Mouse (Mus musculus) megakaryocyte, embryonic 14.5 days (primary cell): ENCODE measurements around the gene Isoc2a. TPM values are rescaled to one million over a fixed set of nuclear protein-coding genes. Genes with fewer than 3 reads are reported as not detected.
A peak's percentile ranks its signal among the peaks of the same experiment; 100 is the strongest.

Experiments
- H3K27me3 ChIP-seq: replicated peaks from 2 replicates; pipeline ENCODE3; 2012; ENCODE audit warnings: inconsistent platforms
- H3K36me3 ChIP-seq: replicated peaks from 2 replicates; pipeline ENCODE3; 2012; ENCODE audit warnings: low read length, inconsistent platforms, mixed read lengths
- H3K4me1 ChIP-seq: 2 replicates; pipeline ENCODE4 v1.6.1; 2012; ENCODE audit warnings: inconsistent platforms
- H3K4me3 ChIP-seq: replicated peaks from 2 replicates; pipeline ENCODE3; 2012; ENCODE audit warnings: moderate library complexity, mild to moderate bottlenecking, inconsistent platforms
- H3K9me3 ChIP-seq: 2 replicates; pipeline ENCODE4 v1.6.1; 2012; ENCODE audit warnings: inconsistent platforms
- FLI1 ChIP-seq: IDR thresholded peaks from 2 replicates; pipeline ENCODE4 v1.6.1; 2012; ENCODE audit warnings: low read length, inconsistent platforms, mixed read lengths
- GATA1 ChIP-seq: IDR thresholded peaks from 3 replicates; pipeline ENCODE4 v1.6.1; 2012; ENCODE audit warnings: mixed read lengths, low read length, inconsistent platforms, borderline replicate concordance
- polyA plus RNA-seq: library from polyadenylated mRNA; stranded (reverse); fragments of >175 nt; gene quantifications from 2 replicates; pipeline ENCODE4 v1.2.3, GENCODE M21; 2012; ENCODE audit warnings: low replicate concordance; ENCODE audit not compliant: insufficient read depth

The Isoc2a gene
- polyA plus RNA-seq, 1 experiment: 17.1 TPM

DNA sequence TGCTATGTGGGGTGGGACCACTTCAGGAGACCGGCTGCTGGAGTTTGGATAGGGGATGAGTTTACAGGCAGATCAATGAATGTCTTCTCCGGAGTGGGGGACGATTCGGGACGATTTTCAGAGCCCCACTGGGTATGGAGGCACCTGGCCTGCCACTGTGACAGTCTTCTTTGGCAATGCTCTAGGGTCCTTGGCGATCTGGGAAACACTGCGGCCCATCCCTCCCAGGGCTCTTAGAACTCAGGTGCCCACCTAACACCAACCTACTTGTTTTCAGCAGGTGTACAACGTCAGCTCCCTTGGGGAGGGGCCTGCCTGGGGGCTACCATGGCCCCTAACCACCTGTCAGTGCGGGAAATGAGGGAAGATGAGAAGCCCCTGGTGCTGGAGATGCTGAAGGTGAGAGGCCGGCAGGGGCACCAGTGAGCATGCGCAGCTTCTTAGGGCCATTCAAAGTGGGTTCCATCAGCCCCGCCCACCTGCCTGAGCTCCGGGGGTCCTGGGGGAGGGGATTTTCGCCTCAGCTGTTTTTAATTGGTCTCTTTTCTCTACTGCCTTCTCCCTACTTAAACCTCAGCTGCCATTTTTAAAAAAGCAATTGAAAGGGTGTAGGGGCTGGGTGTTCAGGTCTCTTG lies 46.1 kb downstream of the Isoc2a start:
- peaks cover 36% of the 10 kb centered on the region for H3K36me3 ChIP-seq
- peaks cover 55% of the 10 kb centered on the region for H3K27me3 ChIP-seq
- H3K9me3 ChIP-seq: peaks cover 5% of the 10 kb centered on the region; the same call in 1 of the 2 replicates
- peak overlapping the region; percentile 88 for H3K4me3 ChIP-seq
- peaks cover 64% of the 10 kb centered on the region for H3K4me1 ChIP-seq
- TF ChIP-seq FLI1 (no peak), GATA1 (no peak)

DNA sequence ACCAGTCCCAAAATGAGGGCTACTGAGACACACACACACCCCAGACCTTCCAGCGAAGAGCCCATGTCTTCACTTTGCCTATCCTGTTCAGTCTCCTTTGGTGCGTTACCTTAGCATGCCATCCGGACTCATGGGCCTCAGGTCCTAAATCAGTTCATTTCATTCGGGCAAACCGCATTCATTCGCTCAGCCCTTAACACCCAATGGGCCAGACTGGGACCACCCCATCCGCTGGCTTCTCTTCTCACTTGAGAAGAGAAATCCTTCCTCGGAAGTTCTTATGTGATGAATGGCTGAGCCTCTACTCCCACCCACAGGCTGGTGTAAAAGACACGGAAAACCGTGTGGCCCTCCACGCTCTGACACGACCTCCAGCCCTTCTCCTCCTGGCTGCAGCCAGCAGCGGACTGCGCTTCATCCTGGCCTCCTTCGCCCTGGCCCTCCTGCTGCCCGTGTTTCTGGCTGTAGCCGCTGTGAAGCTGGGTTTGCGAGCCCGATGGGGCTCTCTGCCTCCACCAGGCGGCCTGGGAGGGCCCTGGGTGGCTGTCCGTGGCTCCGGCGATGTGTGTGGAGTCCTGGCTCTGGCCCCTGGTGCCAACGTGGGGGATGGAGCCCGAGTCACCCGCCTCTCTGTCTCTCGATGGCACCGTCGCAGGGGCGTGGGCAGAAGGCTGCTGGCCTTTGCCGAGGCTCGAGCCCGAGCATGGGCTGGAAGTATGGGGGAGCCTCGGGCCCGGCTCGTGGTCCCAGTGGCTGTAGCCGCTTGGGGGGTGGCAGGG lies 46.8 kb downstream of the Isoc2a start:
- Histone ChIP-seq H3K27me3 (peaks cover 58% of the 10 kb centered on the region), H3K4me3 (peak overlapping the region; percentile 86), H3K4me1 (peaks cover 64% of the 10 kb centered on the region), H3K36me3 (peaks cover 28% of the 10 kb centered on the region), H3K9me3 (peaks cover 5% of the 10 kb centered on the region; the same call in 1 of the 2 replicates)
- TF ChIP-seq FLI1: no peak
- no peak for TF ChIP-seq GATA1

DNA sequence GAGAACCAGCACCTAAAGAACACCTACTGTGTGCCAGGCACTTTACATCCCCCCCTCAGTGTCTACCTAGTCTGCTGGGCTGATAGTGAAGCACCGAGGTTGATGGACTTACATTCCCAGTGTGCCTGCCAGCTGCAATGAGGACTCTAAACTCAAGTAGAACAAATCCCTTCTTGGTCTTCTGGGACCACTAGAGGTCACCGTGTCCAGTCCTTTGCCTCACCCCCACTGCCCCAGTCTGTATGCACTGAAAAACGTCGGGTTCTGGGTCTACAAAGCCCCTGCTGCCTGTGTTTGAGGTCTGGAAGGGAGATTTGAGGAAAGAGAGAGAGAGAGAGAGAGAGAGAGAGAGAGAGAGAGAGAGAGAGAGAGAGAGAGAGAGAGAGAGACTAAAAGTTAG lies 47.5 kb downstream of the Isoc2a start:
- Histone ChIP-seq H3K4me1 (peaks cover 69% of the 10 kb centered on the region), H3K36me3 (peaks cover 22% of the 10 kb centered on the region), H3K27me3 (peaks cover 64% of the 10 kb centered on the region), H3K9me3 (peaks cover 5% of the 10 kb centered on the region; the same call in 1 of the 2 replicates), H3K4me3 (peak overlapping the region; percentile 86)
- no peak for TF ChIP-seq FLI1
- TF ChIP-seq GATA1: no peak

DNA sequence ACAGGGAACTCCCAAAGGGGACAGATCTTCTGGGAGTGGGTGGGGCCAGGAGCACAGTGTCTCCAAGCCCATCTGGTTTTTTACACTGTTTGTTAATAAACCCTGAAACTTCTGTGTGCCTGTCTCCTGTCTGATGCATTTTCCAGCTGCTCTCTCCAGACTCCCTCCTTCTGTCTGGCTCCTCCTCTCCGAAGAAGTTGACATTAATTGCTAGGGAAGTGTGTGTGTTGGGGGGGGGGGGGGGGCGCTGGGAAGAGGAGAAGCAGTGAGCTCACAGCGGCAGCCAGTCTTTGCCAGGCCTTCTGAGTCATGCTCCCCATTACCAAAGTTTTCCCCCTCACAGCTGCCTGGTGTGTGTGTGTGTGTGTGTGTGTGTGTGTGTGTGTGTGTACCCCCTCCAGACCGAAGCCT lies 47.9 kb downstream of the Isoc2a start:
- H3K4me3 ChIP-seq: no peak overlapping the region
- H3K27me3 ChIP-seq: peaks cover 67% of the 10 kb centered on the region
- TF ChIP-seq FLI1 (no peak), GATA1 (no peak)

DNA sequence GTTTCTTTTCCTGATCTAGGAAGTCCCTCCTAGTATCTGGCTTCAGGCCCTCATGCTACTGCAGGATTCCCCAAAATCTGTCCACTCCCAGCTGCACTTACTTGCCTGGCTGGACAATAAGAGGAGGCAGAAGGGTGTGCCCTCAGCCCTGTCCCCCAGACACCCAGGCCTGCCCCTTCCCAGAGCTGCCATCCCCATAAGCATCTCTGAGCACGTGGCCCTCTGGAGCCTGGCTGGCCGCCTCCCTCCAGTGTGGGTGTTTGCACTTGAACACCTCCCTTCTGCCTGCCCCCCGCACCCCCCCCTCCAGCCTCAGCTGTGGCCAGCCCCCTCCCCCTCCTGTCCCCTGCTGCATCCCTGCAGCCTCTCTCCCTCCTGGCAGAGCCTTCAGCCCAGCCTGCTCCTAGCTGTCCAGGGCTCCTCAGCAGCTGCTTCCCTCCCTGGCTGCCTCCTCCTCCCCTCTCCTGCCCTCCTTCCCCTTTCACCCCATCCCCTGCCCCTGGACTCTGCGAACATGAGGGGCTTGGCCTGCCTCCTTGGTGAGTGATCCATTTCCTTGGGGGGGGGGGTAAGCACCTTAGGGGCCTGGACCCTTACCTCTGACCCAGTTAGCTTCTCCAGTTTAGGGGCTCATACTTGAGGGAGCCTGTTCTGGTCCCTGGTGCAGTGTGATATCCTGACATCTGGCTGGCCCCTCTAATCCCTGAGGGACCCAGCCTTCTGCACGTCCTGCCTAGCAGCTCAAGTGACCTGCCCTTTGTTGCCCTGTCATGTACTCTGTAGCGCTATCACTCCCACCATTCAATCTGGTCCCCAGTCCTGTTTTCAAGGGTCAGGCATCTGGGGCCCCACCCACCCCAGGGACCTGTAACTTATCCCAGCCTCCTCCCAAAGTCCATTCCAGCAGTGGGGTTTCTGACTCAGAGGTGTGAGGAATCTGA lies 48.8 kb downstream of the Isoc2a start, which contains the start of gene Ssc5d:
TSS of gene Ssc5d (plus strand) at position 345 of the 941 bp plus-strand sequence.
- no peaks in the 10 kb centered on the region for H3K9me3 ChIP-seq
- TF ChIP-seq GATA1 (no peak), FLI1 (no peak)
- H3K4me3 ChIP-seq: peak within 1 kb of the TSS; percentile 42
- H3K36me3 ChIP-seq: peaks cover 9% of the 10 kb centered on the region
- peaks cover 68% of the 10 kb centered on the region for H3K27me3 ChIP-seq
- peaks cover 63% of the 10 kb centered on the region for H3K4me1 ChIP-seq

More for the DNA sequence above, 47.9 kb downstream of the Isoc2a start:
- peaks cover 5% of the 10 kb centered on the region; the same call in 1 of the 2 replicates for H3K9me3 ChIP-seq
- peaks cover 18% of the 10 kb centered on the region for H3K36me3 ChIP-seq
- peaks cover 70% of the 10 kb centered on the region for H3K4me1 ChIP-seq

DNA sequence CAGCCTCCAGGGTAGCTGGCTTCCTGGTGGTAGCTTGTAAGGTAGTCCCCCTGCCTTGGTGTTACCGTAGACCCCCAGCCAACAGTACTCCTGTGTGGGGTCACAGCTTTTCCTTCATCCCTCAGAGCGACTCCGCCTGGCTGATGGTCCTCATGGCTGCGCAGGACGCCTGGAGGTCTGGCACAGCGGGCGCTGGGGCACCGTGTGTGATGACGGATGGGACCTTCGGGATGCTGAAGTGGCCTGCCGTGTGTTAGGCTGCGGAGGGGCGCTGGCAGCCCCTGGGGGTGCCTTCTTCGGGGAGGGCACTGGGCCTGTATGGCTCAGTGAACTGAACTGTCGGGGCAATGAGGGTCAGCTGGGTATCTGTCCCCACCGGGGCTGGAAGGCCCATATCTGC lies 49.9 kb downstream of the Isoc2a start:
- Histone ChIP-seq H3K36me3 (no peaks in the 10 kb centered on the region), H3K4me3 (no peak overlapping the region), H3K9me3 (no peaks in the 10 kb centered on the region), H3K4me1 (peaks cover 52% of the 10 kb centered on the region), H3K27me3 (peaks cover 74% of the 10 kb centered on the region)
- TF ChIP-seq GATA1: no peak
- TF ChIP-seq FLI1: no peak

DNA sequence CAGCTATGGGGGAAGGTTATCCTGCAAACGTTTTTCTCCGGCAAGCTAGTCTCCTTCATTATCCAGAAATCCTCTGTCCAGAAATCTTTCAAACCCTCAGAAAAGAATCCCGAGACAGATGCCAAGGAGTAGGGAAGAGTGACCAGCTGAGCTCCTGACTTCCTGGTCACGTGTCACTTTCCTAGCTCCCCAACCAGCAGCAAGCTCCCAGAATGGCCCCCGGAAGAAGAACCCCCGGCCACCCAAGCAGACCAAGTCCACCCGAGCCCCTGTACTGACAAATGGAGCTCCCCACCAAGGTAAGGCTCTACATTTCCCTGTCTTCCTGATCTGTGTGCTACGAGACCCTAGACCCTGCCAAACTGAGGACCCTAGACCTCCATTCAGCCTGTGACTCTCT lies 50.8 kb downstream of the Isoc2a start:
- peaks cover 73% of the 10 kb centered on the region for H3K27me3 ChIP-seq

DNA sequence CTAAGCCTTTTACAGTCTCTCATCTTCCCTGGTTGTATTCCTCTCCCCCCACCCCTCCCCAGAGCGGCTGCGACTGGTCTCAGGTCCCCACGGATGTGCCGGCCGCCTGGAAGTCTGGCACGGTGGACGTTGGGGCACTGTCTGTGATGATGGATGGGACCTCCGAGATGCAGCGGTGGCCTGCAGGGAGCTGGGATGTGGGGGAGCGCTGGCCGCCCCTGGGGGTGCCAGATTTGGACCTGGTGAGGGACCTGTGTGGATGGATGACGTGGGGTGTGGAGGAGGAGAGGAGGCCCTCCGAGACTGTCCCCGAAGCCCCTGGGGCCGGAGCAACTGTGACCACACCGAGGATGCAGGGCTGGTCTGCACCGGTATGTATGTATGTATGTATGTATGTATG lies 51.4 kb downstream of the Isoc2a start:
- H3K4me1 ChIP-seq: peaks cover 39% of the 10 kb centered on the region
- no peaks in the 10 kb centered on the region for H3K36me3 ChIP-seq
- H3K4me3 ChIP-seq: no peak overlapping the region
- H3K27me3 ChIP-seq: peaks cover 70% of the 10 kb centered on the region
- no peaks in the 10 kb centered on the region for H3K9me3 ChIP-seq
- TF ChIP-seq GATA1: no peak
- no peak for TF ChIP-seq FLI1

More for the DNA sequence above, 50.8 kb downstream of the Isoc2a start:
- Histone ChIP-seq H3K9me3 (no peaks in the 10 kb centered on the region), H3K4me3 (no peak overlapping the region), H3K4me1 (peaks cover 45% of the 10 kb centered on the region), H3K36me3 (no peaks in the 10 kb centered on the region)
- TF ChIP-seq GATA1 (no peak), FLI1 (no peak)

DNA sequence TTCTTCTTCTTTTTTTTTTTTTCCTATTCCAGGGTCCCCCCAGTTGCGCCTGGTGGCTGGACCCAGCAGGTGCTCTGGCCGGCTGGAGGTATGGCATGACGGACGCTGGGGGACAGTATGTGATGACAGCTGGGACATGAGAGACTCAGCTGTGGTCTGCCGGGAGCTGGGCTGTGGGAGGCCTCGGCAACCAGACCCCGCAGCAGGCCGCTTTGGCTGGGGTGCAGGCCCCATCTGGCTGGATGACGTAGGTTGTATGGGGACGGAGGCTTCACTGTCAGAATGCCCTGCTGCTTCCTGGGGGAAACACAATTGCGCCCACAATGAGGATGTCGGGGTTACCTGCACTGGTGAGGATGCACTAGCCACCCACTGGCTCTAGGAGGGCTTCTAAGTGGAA lies 56.1 kb downstream of the Isoc2a start:
- TF ChIP-seq FLI1 (no peak), GATA1 (no peak)
- Histone ChIP-seq H3K36me3 (no peaks in the 10 kb centered on the region), H3K4me3 (no peak overlapping the region), H3K4me1 (peaks cover 17% of the 10 kb centered on the region; the same call in 1 of the 2 replicates), H3K9me3 (peaks cover 8% of the 10 kb centered on the region), H3K27me3 (peaks cover 37% of the 10 kb centered on the region)
